Mouse (Mus musculus) lung, postnatal 0 days (tissue): ENCODE measurements at regions not wholly inside any gene's neighbourhood (a gene's known extent, or its start where the extent isn't known, plus 50 kb on each side); places are given as distances from the start of the nearest gene placed in this dataset.

Experiments
- CTCF ChIP-seq: IDR thresholded peaks from 2 replicates; pipeline ENCODE4 v1.5.1; 2016; ENCODE audit warnings: antibody characterized with exemption, mild to moderate bottlenecking
- EP300 ChIP-seq: IDR thresholded peaks from 2 replicates; pipeline ENCODE4 v1.6.1; 2016; ENCODE audit warnings: antibody characterized with exemption, mild to moderate bottlenecking, control low read depth

DNA sequence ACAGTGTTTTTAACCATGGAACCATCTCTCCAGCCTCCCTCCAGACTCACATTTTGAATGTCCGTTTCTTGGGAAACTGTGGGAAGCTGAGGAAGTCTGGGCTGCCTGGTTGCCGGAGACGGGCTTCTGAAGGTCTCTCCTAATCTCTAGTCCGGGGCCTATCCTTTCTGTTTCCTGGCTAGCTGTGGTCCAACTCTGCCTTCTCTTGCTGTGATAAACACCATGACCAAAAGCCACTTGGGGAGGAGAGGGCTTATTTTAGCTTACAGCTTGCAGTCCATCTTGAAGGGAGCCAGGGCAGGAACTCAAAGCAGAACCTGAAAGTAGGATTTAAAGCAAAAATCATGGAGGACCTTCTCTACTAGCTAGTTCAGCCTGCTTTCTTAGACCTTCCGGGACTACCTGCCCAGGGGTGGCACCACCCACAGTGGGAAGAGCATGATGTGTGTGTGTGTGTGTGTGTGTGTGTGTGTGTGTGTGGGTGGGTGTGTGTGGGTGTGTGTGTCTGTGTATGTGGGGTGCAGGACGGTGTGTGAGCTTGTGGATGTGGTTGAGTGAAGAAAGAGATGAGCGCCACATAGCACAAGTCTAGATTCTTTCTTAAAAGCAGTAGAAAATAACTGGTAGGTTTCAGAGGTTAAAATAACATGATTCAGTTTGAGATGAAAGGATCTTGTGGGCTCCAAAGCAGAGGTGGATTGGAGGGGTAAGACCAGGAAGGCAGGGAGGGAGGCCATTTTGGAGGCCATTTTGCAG, 73.5 kb upstream of the Rap1b start:
- TF ChIP-seq CTCF (no peak), EP300 (no peak)
